Mouse (Mus musculus) hindbrain, embryonic 13.5 days (tissue): Measurements from ENCODE around the gene Npsr1. TPM values are rescaled to one million over a fixed set of nuclear protein-coding genes. Genes with fewer than 3 reads are reported as not detected.
A peak's percentile ranks its signal among the peaks of the same experiment; 100 is the strongest.

ENCODE experiments used
- ATAC-seq: fragments of 200-750 bp; cut with Nextera tagmentation; 2 replicates; pipeline ENCODE4 v1.8.0; 2017; ENCODE audit warnings: moderate TSS enrichment; ENCODE audit not compliant: low FRiP score
- H3K27ac ChIP-seq: fragments of 300-500 bp; sonication (generic); 2 replicates; pipeline ENCODE4 v1.5.1; 2015; ENCODE audit warnings: inconsistent platforms, mild to moderate bottlenecking, moderate library complexity
- H3K27me3 ChIP-seq: fragments of 300-500 bp; sonication (generic); 2 replicates; pipeline ENCODE4 v1.6.1; 2015; ENCODE audit warnings: mild to moderate bottlenecking, inconsistent platforms
- H3K36me3 ChIP-seq: fragments of 300-500 bp; sonication (generic); 2 replicates; pipeline ENCODE4 v1.6.1; 2015; ENCODE audit warnings: mild to moderate bottlenecking, inconsistent platforms
- H3K4me1 ChIP-seq: fragments of 300-500 bp; sonication (generic); replicated peaks from 2 replicates; pipeline ENCODE4 v1.6.1; 2015; ENCODE audit warnings: inconsistent platforms
- H3K4me2 ChIP-seq: fragments of 300-500 bp; sonication (generic); 2 replicates; pipeline ENCODE4 v1.6.1; 2015; ENCODE audit warnings: inconsistent platforms, mild to moderate bottlenecking, moderate library complexity
- H3K4me3 ChIP-seq: fragments of 300-500 bp; sonication (generic); 2 replicates; pipeline ENCODE4 v1.5.1; 2015; ENCODE audit warnings: mild to moderate bottlenecking, inconsistent platforms
- H3K9ac ChIP-seq: fragments of 300-500 bp; sonication (generic); 2 replicates; pipeline ENCODE4 v1.6.1; 2015; ENCODE audit warnings: mild to moderate bottlenecking, inconsistent platforms
- H3K9me3 ChIP-seq: fragments of 300-500 bp; sonication (generic); 2 replicates; pipeline ENCODE4 v1.6.1; 2016; ENCODE audit warnings: inconsistent platforms
- WGBS: fragments of 180-500 bp; shearing (Covaris S2); methylation state at CpG from one replicate; pipeline ENCODE4 v1.1.7; 2015; 5-methylcytosine and 5-hydroxymethylcytosine counted together
- polyA plus RNA-seq: library from polyadenylated mRNA; unstranded; fragments of >200 nt; fragmentation: Nextera tagmentation; extraction: Ambion mirVana; gene quantifications from 2 replicates; pipeline ENCODE4 v1.2.1, GENCODE M21; 2015

The Npsr1 gene
- polyA plus RNA-seq: 0.16 TPM in 1 of 2 replicates, not detected in the other

DNA sequence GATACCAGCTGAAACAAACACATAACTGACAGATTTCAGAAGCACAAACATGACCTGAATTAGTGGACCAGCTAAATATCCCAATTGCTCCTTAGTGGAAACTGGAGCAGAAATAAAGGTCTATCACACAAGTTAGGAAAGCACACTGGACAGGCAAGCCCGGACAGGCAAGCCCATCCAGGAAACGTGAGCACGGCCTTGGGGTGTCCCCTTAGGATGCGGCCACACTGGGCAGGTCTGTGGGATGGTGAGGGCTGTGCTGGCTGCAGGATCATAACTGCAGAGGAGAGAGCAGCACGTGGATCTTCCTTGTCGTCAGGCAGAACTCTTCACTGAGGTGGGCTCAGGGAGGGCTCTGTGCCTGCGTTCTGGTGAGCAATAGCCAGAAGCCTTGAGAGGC is at the start of gene Npsr1:
Gene Npsr1 (plus strand): TSS at position 301 of the 400 bp plus-strand sequence.
- H3K4me3 ChIP-seq: no peak within 1 kb of the TSS
- no peaks in the 10 kb centered on the region for H3K27me3 ChIP-seq
- WGBS: 79% methylated on average over 7 of the region's 7 CpGs
- H3K36me3 ChIP-seq: no peaks in the 10 kb centered on the region
- no peaks in the 10 kb centered on the region; the same call in 1 of the 2 replicates for H3K4me1 ChIP-seq
- H3K4me2 ChIP-seq: no peak within 1 kb of the TSS
- no peak for ATAC-seq
- H3K9ac ChIP-seq: no peak within 1 kb of the TSS
- H3K9me3 ChIP-seq: no peaks in the 10 kb centered on the region
- H3K27ac ChIP-seq: no peak within 1 kb of the TSS

DNA sequence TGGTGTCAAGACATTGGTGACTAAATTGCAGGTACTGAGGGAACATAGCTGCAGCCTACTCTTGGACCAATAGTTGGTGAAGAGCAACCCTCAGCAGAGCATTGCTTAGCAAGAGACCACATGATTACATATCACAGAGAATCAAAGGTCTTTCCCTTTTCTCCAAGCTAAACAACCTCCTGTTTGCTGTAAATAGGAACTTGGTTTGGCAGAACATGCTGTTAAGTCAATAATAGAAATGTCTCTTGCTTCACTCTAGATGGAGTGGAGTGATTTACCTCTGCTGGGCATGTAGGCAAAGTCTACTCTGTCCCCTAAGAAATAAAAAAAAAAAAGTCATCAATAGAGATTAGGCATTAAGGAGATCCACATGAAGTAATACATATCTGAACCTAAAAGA is 46.3 kb upstream of the Npsr1 start:
- no peak overlapping the region for H3K27ac ChIP-seq
- no peaks in the 10 kb centered on the region for H3K36me3 ChIP-seq
- no peak overlapping the region for H3K9ac ChIP-seq
- H3K4me1 ChIP-seq: no peaks in the 10 kb centered on the region
- no peak overlapping the region for H3K4me2 ChIP-seq
- no peaks in the 10 kb centered on the region for H3K9me3 ChIP-seq
- no peak for ATAC-seq
- H3K27me3 ChIP-seq: no peaks in the 10 kb centered on the region
- H3K4me3 ChIP-seq: no peak overlapping the region

DNA sequence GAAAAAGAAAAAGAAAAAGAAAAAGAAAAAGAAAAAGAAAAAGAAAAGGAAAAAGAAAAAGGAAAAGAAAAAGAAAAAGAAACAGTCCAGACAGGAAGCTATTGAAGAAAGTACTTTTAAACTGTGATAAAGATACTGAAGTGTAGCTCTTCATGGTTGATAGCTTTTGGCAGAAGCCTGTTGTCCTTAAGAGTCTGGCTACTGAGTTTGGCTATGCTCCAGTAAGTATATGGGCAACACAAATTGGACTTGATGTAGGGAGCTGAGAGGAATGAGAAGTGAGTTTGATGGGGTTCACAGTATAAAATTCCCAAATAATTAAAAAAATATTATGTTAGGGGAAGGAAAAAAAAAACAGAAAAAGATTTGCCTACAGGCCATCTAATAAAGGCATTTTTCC is 34.5 kb upstream of the Npsr1 start:
- H3K9me3 ChIP-seq: no peaks in the 10 kb centered on the region
- no peak overlapping the region for H3K4me3 ChIP-seq
- H3K27ac ChIP-seq: no peak overlapping the region
- no peaks in the 10 kb centered on the region for H3K4me1 ChIP-seq
- no peaks in the 10 kb centered on the region for H3K36me3 ChIP-seq
- no peaks in the 10 kb centered on the region for H3K27me3 ChIP-seq
- no peak for ATAC-seq
- H3K9ac ChIP-seq: no peak overlapping the region
- no peak overlapping the region for H3K4me2 ChIP-seq

DNA sequence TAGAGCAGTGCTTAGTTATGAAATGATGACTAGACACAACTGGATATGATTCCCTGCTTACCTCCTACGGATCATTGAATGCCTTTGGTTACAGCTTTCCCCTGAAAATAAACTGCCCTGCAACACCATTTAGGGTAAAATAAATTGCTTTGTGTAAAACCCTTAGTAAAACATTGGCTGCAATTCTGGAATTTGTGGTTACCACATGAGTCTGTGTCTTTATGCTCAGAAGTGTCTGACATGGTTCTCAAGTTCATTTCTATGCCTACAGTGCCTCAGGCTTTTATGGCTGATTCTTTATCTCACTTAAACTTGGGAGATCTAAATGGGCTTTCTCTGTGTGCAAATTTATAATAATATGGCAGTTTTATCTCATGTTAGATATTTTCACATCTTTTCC is 26.1 kb upstream of the Npsr1 start:
- H3K9me3 ChIP-seq: no peaks in the 10 kb centered on the region
- no peaks in the 10 kb centered on the region for H3K36me3 ChIP-seq

DNA sequence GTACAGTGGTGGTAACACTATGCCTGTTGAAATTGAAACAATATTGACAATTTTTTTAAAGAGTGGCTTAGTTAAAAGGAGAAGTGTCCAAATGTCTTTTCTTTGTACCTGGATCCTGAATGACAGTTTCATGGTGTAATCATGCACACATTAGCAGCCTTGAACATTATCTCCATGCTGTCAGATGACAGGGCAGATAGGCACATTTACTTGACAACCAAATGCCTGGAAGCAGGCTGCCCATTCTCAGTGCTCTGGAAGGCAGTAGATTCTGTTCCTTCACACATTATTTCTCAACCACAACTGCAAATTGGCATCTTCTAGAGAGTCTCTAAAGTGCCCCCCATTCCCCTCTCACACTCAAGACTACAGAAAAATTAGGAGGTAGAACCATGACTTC is 20.2 kb upstream of the Npsr1 start:
- no peak overlapping the region for H3K4me2 ChIP-seq
- no peaks in the 10 kb centered on the region for H3K36me3 ChIP-seq
- no peaks in the 10 kb centered on the region for H3K4me1 ChIP-seq
- H3K27ac ChIP-seq: no peak overlapping the region
- ATAC-seq: no peak
- H3K4me3 ChIP-seq: no peak overlapping the region
- H3K9ac ChIP-seq: no peak overlapping the region
- no peaks in the 10 kb centered on the region for H3K9me3 ChIP-seq
- H3K27me3 ChIP-seq: no peaks in the 10 kb centered on the region

More for the DNA sequence above, 26.1 kb upstream of the Npsr1 start:
- H3K4me1 ChIP-seq: no peaks in the 10 kb centered on the region
- H3K27me3 ChIP-seq: no peaks in the 10 kb centered on the region
- H3K9ac ChIP-seq: no peak overlapping the region
- no peak overlapping the region for H3K4me2 ChIP-seq
- no peak overlapping the region for H3K4me3 ChIP-seq
- no peak for ATAC-seq
- 80% methylated on average over 1 of the region's 1 CpGs for WGBS
- no peak overlapping the region for H3K27ac ChIP-seq

DNA sequence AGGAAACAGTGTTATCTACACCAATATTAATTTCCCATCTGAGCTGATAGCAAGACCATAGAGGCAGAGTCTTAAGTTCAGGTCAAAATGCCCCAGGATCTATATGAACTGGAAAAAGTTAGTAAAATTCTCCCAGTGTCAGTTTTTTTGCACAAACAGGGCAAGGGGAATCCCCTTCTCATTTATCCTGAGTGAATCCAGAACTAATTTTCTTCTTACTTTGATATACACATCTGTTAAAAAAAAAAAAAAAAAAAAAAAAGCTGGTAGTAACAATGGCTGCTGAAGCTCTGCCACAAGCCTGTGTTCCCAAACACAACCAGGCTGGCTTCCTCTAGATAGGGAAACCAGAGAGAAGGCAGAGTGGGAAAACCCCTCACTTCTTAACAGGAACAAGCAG is 5.9 kb upstream of the Npsr1 start:
- H3K9me3 ChIP-seq: no peaks in the 10 kb centered on the region

DNA sequence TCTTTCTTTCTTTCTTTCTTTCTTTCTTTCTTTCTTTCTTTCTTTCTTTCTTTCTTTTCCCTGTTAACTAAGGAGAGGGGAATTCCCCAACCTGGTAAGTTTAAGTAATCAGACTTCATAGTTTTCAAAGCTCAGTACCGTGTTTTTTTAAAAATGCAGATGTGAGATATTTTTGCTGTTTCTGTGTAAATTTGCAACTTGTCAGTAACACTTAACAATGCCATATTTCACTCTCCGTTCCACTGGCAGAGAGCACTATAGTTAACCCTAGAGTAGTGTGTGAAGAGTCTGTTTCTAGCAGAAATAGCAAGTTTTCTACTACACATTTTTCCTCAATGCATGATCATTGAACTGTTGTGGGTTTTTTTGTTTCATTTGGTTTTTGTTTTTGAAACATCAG is 730 bp downstream of the Npsr1 start:
- Histone ChIP-seq H3K4me3 (no peak overlapping the region), H3K27me3 (no peaks in the 10 kb centered on the region), H3K9ac (no peak overlapping the region), H3K4me2 (no peak overlapping the region), H3K9me3 (no peaks in the 10 kb centered on the region), H3K36me3 (no peaks in the 10 kb centered on the region), H3K27ac (no peak overlapping the region), H3K4me1 (no peaks in the 10 kb centered on the region; the same call in 1 of the 2 replicates)
- no peak for ATAC-seq
- WGBS: 71% methylated on average over 2 of the region's 2 CpGs

More for the DNA sequence above, 5.9 kb upstream of the Npsr1 start:
- Histone ChIP-seq H3K27me3 (no peaks in the 10 kb centered on the region), H3K27ac (no peak overlapping the region), H3K4me1 (no peaks in the 10 kb centered on the region), H3K36me3 (no peaks in the 10 kb centered on the region), H3K4me3 (no peak overlapping the region), H3K4me2 (no peak overlapping the region), H3K9ac (no peak overlapping the region)
- no peak for ATAC-seq

DNA sequence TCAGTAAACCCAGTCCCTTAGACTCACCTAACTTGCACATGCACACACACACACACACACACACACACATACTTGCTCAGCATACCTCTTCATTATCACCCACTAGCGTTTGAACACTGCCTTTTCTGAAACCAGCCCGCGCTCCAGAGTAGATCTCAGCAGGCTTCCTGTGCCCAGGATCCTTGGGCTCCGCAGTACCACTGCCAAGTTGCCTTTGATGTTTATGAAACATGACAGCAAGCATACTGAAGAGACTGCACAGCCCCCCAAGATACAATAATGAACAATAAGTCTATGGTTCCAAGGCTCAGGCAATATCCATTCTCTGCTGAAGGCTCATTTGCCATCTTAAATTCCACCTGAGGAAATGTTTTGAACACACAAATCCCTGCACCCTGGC is 1.8 kb downstream of the Npsr1 start:
- Histone ChIP-seq H3K36me3 (no peaks in the 10 kb centered on the region), H3K9me3 (no peaks in the 10 kb centered on the region), H3K4me2 (no peak overlapping the region), H3K27ac (no peak overlapping the region), H3K27me3 (no peaks in the 10 kb centered on the region), H3K4me3 (no peak overlapping the region), H3K9ac (no peak overlapping the region), H3K4me1 (no peaks in the 10 kb centered on the region; the same call in 1 of the 2 replicates)
- 76% methylated on average over 4 of the region's 4 CpGs for WGBS
- ATAC-seq: no peak

DNA sequence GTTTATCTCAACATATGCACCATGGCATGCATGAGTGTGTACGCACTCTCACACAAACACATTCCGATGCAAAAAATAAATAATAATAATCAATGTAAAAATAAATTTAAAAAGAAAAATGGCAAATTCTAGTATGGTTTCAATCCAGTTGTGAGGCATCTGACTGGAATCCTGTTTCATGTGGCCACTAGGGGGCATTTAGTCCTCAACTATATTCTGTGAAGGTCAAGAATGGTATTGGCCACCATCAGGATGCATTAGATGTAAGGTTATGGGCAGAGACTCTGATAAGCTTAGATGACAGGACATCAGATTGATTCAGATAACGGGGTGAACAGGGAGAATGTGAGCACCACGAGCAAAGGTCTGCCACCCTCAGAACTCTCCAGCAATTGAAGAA is 21.6 kb downstream of the Npsr1 start:
- peak; percentile 71 for ATAC-seq
- 48% methylated on average over 4 of the region's 4 CpGs for WGBS

DNA sequence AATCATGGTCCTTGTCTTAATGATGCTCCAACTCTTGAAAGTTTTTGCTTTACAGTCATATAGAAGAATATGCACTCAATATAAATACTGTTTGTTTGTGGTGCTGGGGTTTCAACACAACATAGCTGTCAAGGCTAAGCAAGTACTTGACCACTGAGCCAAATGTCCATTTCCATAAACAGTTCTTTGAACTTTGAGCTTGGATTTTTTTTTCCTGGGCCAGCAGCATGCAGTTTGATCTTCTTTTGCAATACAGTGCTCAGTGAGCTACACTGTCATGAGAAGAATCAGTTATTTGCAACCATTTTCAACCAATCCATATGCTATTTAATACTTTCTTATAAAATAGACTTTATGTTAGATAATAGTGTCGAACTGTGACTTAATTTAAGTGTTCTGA is 35.3 kb downstream of the Npsr1 start:
- no peak overlapping the region for H3K9ac ChIP-seq
- no peak overlapping the region for H3K4me3 ChIP-seq
- H3K27me3 ChIP-seq: no peaks in the 10 kb centered on the region
- ATAC-seq: no peak
- no peak overlapping the region for H3K27ac ChIP-seq
- H3K9me3 ChIP-seq: no peaks in the 10 kb centered on the region
- WGBS: 89% methylated on average over 1 of the region's 1 CpGs
- no peaks in the 10 kb centered on the region for H3K36me3 ChIP-seq
- H3K4me1 ChIP-seq: no peaks in the 10 kb centered on the region
- no peak overlapping the region for H3K4me2 ChIP-seq

More for the DNA sequence above, 21.6 kb downstream of the Npsr1 start:
- H3K4me3 ChIP-seq: no peak overlapping the region
- no peaks in the 10 kb centered on the region for H3K9me3 ChIP-seq
- no peak overlapping the region for H3K9ac ChIP-seq
- H3K4me2 ChIP-seq: no peak overlapping the region
- no peaks in the 10 kb centered on the region for H3K4me1 ChIP-seq
- H3K36me3 ChIP-seq: no peaks in the 10 kb centered on the region
- no peaks in the 10 kb centered on the region for H3K27me3 ChIP-seq
- no peak overlapping the region for H3K27ac ChIP-seq

DNA sequence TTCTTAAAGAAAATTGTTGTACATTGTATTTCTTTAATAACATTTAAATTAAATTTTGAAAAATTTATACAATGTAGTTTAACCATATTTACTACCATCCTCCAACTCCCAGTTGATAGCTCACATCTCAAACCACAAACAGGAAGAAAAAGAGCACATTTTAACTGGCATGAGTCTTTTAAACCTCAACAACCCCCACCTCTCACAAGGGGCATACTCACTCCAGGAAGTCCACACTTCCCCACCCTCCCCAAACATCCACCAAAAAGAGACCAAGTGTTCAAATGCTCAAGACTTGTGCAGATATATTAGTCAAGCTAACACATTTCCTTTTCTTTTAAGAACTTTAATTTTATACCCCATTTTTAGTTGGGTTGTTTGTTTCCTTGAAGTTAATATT is 38.6 kb downstream of the Npsr1 start:
- H3K27ac ChIP-seq: no peak overlapping the region
- no peak for ATAC-seq
- H3K4me1 ChIP-seq: no peaks in the 10 kb centered on the region
- no peak overlapping the region for H3K4me2 ChIP-seq
- no peak overlapping the region for H3K4me3 ChIP-seq
- no peaks in the 10 kb centered on the region for H3K9me3 ChIP-seq
- H3K36me3 ChIP-seq: no peaks in the 10 kb centered on the region
- no peaks in the 10 kb centered on the region for H3K27me3 ChIP-seq
- H3K9ac ChIP-seq: no peak overlapping the region

DNA sequence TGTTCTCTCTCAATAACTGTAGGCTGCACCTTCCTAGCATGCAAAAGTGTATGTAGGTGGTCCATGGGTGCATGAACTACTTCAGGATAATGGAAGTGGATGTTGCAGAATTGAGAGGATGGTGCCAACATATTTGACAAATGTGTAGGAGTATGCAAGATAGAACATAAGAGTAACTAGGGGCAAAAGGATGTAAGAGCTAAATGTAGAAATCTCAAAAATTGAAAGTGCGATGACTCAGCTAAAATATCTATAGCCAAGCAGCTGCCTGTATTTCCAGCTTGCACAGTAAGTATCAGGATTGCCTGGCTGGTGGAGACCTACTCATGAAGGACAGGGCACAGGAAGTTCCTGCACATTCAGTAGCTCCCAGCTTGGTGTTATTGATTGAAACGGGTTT is 46.5 kb downstream of the Npsr1 start:
- Histone ChIP-seq H3K9me3 (no peaks in the 10 kb centered on the region), H3K27me3 (no peaks in the 10 kb centered on the region), H3K4me2 (no peak overlapping the region), H3K4me3 (no peak overlapping the region), H3K36me3 (no peaks in the 10 kb centered on the region), H3K9ac (no peak overlapping the region), H3K27ac (no peak overlapping the region), H3K4me1 (no peaks in the 10 kb centered on the region)
- WGBS: 92% methylated on average over 2 of the region's 2 CpGs
- no peak for ATAC-seq

DNA sequence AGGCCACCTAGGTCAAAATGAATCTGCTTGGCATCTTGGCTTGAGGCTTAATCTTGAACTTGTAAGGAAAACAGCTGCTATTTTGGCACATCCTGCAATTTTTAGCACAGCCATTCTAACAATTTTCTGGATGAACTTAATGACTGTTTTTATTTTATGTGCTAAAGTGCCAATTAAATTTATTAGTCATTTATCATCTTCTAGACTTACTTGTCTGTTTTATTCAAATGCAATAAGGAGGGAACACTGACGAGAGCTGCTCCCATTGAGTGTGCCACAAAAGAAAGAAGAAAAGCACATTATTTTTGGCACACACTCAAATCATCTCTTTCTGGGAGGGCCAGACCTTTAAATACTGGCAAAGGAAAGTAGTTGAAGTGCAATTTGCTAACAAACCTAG is 59.4 kb downstream of the Npsr1 start:
- H3K9me3 ChIP-seq: no peaks in the 10 kb centered on the region
- ATAC-seq: no peak
- no peaks in the 10 kb centered on the region for H3K27me3 ChIP-seq
- no peaks in the 10 kb centered on the region for H3K36me3 ChIP-seq
- H3K4me3 ChIP-seq: no peak overlapping the region
- H3K27ac ChIP-seq: no peak overlapping the region
- H3K4me2 ChIP-seq: no peak overlapping the region
- no peaks in the 10 kb centered on the region for H3K4me1 ChIP-seq
- H3K9ac ChIP-seq: no peak overlapping the region
- WGBS: 43% methylated on average over 1 of the region's 1 CpGs

DNA sequence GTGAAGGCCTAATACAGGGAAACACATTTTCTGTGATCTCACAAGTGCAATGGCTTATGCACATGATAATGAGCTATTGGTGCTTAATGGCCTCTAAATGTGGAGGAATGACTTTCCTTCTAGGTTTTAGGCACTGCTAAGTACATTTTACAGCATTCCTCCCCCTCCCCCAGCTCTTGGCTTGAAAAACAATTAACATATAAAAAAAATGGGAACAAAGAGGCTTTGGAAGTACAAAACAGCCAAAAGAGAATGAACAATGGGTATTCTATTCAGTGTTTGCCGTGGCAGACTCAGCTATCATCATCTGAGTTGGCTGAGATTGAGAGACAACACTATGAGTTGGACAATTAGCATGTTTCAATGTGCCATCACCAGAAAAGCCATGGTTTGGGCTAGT is 62.6 kb downstream of the Npsr1 start:
- no peak overlapping the region for H3K27ac ChIP-seq
- H3K9ac ChIP-seq: no peak overlapping the region
- no peak overlapping the region for H3K4me2 ChIP-seq
- H3K9me3 ChIP-seq: no peaks in the 10 kb centered on the region
- H3K27me3 ChIP-seq: no peaks in the 10 kb centered on the region
- no peaks in the 10 kb centered on the region for H3K36me3 ChIP-seq
- no peaks in the 10 kb centered on the region for H3K4me1 ChIP-seq
- WGBS: 7% methylated on average over 1 of the region's 1 CpGs
- no peak overlapping the region for H3K4me3 ChIP-seq
- ATAC-seq: no peak
